Mouse (Mus musculus) bone marrow macrophage, adult 2 months (primary cell): ENCODE results near the gene U2af2. TPM values are rescaled to one million over a fixed set of nuclear protein-coding genes. Genes with fewer than 3 reads are reported as not detected.

ENCODE experiments used
- H3K27ac ChIP-seq: 2 replicates; pipeline ENCODE4 v1.5.1; 2012; ENCODE audit warnings: low read depth, low read length; ENCODE audit not compliant: insufficient read depth
- H3K4me1 ChIP-seq: 2 replicates; pipeline ENCODE4 v1.6.1; 2012; ENCODE audit warnings: low read length; ENCODE audit not compliant: control insufficient read depth, insufficient read depth
- H3K4me3 ChIP-seq: 2 replicates; pipeline ENCODE4 v1.5.1; 2012; ENCODE audit warnings: mild to moderate bottlenecking, low read length, moderate library complexity; ENCODE audit not compliant: insufficient read depth
- CTCF ChIP-seq: IDR thresholded peaks from 2 replicates; pipeline ENCODE4 v1.5.1; 2012; ENCODE audit warnings: low read depth, mild to moderate bottlenecking, low read length, moderate library complexity
- POLR2A ChIP-seq: IDR thresholded peaks from 2 replicates; pipeline ENCODE4 v1.6.1; 2012; ENCODE audit warnings: mild to moderate bottlenecking, low read depth, low read length, borderline replicate concordance
- polyA plus RNA-seq: library from polyadenylated mRNA; stranded (reverse); fragments of >200 nt; gene quantifications from 2 replicates; pipeline ENCODE4 v1.2.4, GENCODE M21; 2012; ENCODE audit not compliant: missing spikeins, insufficient read depth, insufficient read length

Gene U2af2
- polyA plus RNA-seq, 1 experiment = 160 TPM

DNA sequence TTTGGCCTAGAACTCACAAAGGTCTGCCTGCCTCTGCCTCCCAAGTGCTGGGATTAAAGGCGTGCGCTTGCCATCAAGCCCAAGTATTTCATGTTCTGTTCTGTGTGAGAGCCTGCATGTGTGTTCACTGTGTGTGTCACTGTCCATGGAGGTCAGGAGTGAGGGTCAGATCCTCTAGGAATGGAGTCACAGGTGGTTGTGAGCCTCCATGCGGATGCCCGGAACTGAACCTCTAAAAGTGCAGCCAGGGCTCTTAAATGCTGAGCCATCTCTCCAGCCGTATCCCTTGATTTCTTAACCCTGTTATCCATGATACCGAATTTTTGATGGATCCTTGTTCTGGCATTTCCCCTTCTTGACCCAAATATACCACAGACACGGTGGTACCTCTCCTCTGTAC, 24.9 kb upstream of the U2af2 start:
- Histone ChIP-seq H3K27ac (no peak overlapping the region), H3K4me1 (peaks cover 8% of the 10 kb centered on the region), H3K4me3 (no peak overlapping the region)
- TF ChIP-seq POLR2A (no peak), CTCF (no peak)

DNA sequence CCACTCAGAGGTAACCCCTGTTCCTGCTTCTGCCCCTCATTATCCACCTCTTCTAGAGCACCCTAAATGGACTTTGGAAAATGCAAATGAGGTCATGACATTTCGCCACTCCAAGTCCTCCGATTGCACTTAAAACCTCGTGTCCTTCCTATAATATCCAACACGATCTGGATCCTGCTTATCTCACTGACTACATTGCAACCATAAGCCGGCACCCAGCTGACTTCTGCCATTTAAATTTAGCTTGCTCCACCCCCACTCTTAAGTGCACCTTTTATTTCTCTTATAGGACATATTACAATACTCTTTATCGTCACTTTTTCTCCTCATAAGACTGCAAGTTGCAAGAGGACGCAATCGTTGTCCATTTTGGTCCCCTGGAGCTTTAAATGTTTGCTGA, 24.5 kb upstream of the U2af2 start:
- peaks cover 8% of the 10 kb centered on the region for H3K4me1 ChIP-seq
- TF ChIP-seq CTCF (no peak), POLR2A (no peak)
- H3K4me3 ChIP-seq = no peak overlapping the region
- no peak overlapping the region for H3K27ac ChIP-seq

DNA sequence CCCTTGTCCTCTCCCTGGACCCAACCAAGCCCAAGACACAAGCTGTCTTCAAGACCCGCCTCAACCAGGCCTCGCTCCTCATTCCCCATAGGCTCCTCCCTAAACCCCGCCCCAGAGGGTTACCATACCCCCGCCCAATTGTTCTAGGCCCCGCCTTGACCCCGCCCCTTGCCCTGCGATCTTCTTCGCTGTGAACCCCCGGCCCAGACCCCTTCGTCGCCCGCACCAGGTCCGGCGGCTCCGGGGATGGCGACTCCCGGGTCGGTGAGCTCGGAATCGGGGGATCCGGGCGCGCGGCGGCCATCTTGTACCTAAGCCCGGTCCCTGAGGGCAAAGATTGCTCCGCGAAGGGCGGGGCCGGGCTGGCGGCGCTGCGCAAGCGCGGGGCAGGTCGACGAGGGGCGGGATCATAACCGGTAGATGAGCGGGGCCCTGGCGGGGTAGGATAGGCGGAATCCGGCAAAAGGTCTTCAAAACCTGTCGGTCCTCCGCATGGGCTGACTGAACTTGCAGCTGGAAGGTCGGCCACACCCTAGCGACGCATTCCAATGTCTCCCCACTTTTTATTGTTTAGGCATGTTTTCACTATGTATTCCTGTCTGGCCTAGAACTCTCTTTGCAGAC, 23.7 kb upstream of the U2af2 start, which contains the start of gene Zfp784:
Gene Zfp784, minus strand, starts transcription at position 338 of the 624 bp plus-strand sequence.
- TF ChIP-seq POLR2A (no peak), CTCF (no peak)
- Histone ChIP-seq H3K4me1 (peaks cover 8% of the 10 kb centered on the region), H3K4me3 (peak within 1 kb of the TSS; percentile 72), H3K27ac (peak within 1 kb of the TSS; percentile 77)

DNA sequence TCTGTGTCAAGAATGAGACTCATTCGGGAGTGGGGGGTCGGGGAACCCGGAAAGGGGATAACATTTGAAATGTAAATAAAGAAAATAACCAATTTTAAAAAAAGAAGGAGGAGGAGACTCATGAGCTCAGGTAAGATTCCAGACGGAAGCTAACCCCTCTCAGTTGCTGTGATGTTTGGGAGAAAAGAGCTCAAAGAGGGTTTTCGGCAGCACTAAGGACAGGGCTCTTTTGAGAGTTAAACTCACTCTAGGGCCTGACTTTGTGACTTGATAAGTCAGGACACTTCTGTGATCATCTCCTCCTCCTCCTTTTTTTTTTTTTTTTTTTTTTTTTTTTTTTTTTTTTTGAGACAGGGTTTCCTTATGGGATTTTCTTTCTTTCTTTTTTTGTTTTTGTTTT, 23.0 kb upstream of the U2af2 start:
- TF ChIP-seq CTCF (no peak), POLR2A (no peak)
- Histone ChIP-seq H3K4me1 (peaks cover 8% of the 10 kb centered on the region), H3K27ac (no peak overlapping the region), H3K4me3 (peak overlapping the region; percentile 72)

DNA sequence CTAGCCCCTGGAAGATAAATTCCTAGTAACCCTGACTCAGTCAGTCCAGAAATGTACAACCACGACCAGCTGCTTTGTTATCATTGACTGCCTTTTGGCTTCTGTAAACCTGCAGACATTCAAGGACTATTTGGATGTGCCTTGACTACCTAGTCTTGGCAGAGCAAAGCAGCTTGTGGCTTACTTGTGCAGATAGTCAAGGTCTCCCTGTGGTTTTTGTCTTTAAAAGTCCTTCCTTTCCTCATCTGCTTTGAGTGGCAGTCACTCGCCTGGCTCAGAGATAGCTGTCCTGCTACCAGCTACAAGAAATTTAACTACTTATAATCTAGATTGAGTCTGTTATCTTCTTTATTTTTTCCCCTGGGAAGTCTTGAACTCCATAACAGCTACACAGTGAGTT, 17.0 kb upstream of the U2af2 start:
- Histone ChIP-seq H3K27ac (no peak overlapping the region), H3K4me3 (no peak overlapping the region), H3K4me1 (no peaks in the 10 kb centered on the region)
- TF ChIP-seq POLR2A (no peak), CTCF (no peak)

DNA sequence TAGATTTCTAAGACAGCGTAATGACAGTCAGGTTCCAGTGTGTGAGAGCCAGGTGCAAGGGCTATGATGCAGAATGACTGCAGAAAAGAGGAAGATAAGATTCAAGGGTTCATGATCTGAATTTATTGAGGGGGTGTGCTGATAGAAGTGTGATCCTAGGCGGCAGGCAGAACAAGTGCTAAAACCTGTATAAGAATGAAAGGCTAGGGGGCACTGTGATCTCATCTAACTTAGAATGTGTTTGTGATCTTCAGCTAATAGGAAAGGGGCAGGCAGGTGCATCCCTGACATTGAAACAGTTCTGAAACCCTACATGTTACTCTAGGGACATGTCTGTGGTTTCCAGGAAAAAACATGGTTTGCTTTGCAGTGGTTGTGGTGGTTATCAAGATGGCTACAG, 15.8 kb upstream of the U2af2 start:
- Histone ChIP-seq H3K4me3 (no peak overlapping the region), H3K4me1 (peaks cover 6% of the 10 kb centered on the region), H3K27ac (no peak overlapping the region)
- no peak for TF ChIP-seq CTCF
- TF ChIP-seq POLR2A = no peak

DNA sequence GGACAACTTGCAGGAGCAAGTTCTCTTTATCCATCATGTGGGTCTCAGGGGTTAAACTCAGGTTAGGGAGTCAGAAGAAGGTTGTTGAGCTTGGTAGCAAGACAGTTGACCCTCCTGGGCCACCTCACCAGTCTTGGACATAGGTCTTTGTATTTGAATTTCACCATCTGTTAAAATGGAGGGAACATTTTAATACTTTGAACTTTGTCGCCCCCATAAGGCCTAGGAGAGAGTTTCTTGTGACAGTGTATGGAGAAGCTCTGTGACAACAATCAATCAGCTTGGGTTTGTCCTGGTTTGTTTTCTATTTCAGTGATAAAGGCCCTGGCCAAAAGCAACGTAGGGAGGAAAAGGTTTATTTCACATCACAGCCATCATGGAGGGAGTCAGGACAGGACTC, 14.6 kb upstream of the U2af2 start:
- Histone ChIP-seq H3K4me1 (peaks cover 6% of the 10 kb centered on the region), H3K27ac (no peak overlapping the region), H3K4me3 (no peak overlapping the region)
- TF ChIP-seq CTCF = no peak
- TF ChIP-seq POLR2A = no peak

DNA sequence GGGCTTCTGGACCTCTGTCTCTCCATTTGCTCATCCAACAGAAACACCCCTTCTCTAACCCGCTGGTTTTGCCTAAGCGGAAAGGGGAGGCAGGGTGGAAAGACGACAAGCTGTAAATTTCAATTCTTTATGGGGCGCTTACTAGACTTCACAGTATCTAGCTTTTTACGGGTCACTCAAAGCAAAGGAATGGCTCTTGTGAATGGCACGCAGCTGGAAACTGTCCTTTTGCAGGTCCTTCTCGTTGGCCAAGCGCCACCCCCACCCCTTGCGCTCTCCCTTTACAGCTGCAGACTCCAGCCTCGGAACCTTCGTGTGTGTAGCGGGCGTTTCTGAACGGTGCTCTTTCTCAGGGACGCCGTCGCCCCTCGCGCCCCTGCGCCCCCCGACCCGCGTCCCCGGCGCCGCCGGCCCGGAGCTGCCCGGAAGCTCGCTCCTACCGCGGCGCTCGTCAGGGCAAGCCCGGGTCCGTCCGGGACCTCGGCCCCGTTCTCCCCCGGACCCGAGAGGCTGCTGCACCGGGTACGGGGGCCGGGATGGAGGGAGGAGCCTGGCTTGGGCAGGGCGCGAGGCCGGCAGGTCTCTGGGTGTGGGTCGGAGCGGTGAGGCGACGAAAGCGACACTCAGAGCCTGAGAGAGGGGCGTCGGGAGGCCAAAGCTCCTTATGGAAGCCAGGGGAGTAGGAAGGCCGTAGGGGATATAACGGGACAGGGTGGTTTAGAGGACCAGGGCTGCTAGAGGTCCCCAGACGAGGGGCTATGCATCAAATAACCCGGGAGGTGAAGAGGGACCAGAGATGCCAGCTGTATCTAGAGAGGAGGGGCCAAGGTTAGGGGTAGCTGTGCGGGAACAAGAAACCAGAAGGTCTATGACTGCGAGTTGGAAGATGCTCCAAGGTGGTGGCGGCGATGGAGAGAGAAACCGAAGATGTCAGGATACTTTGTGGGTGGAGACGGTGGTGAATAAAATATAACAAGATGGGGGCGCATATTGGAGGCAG, 10.4 kb upstream of the U2af2 start, which contains the start of gene Zfp580:
Gene Zfp580, plus strand, starts transcription at position 346 of the 1,000 bp plus-strand sequence.
- H3K4me1 ChIP-seq = peaks cover 12% of the 10 kb centered on the region
- peak within 1 kb of the TSS; percentile 1; the same call in 1 of the 2 replicates for H3K27ac ChIP-seq
- H3K4me3 ChIP-seq = peak within 1 kb of the TSS; percentile 69
- TF ChIP-seq CTCF (no peak), POLR2A (no peak)

DNA sequence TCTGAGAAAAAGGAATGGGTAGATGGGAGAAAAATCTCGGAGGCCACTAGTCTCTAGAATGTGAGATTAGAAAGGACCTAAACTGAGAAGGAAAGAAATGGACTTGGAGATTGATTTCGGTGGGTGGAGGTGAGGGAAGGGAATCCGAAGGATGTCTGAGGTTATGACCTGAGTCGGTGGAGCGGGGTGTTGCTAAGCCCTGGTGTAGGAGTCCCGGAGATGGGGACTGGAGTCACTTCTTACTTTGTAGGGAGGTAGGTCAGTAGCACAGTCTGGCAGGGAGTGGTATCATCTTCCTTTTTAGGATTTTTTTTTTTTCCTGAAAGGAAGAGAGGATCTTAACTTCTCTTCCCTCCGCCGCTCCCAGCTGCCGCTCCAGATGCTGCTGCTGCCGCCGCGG, 9.5 kb upstream of the U2af2 start:
- Histone ChIP-seq H3K27ac (no peak overlapping the region), H3K4me3 (peak overlapping the region; percentile 69), H3K4me1 (peaks cover 18% of the 10 kb centered on the region)
- TF ChIP-seq POLR2A = no peak
- TF ChIP-seq CTCF = no peak

DNA sequence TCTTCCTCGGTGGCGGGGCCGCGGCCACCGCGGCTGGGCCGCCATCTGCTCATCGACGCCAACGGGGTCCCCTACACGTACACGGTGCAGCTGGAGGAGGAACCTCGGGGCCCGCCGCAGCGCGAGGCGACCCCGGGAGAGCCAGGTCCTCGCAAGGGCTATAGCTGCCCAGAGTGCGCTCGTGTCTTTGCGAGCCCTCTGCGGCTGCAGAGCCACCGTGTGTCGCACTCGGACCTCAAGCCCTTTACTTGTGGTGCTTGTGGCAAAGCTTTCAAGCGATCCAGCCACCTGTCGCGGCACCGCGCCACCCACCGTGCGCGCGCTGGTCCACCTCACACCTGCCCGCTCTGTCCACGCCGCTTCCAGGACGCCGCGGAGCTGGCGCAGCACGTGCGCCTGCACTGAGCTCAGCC, 9.0 kb upstream of the U2af2 start:
- peak overlapping the region; percentile 69 for H3K4me3 ChIP-seq

More for the DNA sequence above, 9.0 kb upstream of the U2af2 start:
- H3K27ac ChIP-seq = no peak overlapping the region
- no peak for TF ChIP-seq CTCF
- no peak for TF ChIP-seq POLR2A
- peaks cover 23% of the 10 kb centered on the region for H3K4me1 ChIP-seq
